ENCODE assay signal across 10 mouse cellular contexts in the genomic region with DNA sequence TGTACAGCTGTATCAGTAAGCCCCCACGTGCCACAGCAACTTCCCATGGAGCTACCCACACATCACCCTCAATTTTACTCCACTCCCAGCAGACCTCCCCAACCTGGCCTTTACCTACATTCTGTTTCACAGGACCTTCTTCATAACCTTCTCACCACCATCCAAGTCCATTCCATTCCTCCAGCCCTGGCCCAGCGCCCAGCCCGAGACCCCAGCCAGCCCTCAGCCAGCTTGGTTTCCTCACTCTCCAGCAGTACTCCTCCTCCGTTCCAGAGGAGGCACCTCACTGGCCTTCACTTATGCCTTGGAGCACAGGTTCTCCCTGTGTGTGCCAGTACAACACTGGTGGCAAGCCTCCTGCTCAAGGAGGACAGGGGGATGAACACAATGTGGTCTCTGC. TPM values are rescaled to one million over a fixed set of nuclear protein-coding genes. Genes with fewer than 3 reads are reported as not detected.
DNase-seq lines count a peak whose midpoint lies in the region; ATAC-seq and TF ChIP-seq lines count a peak whose summit lies in the region.
"Had no signal": no experiment of that assay in that cellular context is flagged by ENCODE, and none has a peak within 500 bp of the region (broad histone marks: within the 10 kb centered on the region; RNA-seq: fewer than 3 reads in every experiment).

No protein-coding gene starts in this region.

- WGBS in lung, embryonic 14.5 days, result 51% methylated on average over 4 of the region's 4 CpGs
- 64% methylated on average over 4 of the region's 4 CpGs for WGBS in hindbrain, postnatal 0 days
- WGBS in neural tube, embryonic 12.5 days, result 82% methylated on average over 4 of the region's 4 CpGs

- no peak overlapping the region for H3K4me3 ChIP-seq in lung, embryonic 14.5 days (ENCODE audit: low read depth, low read length)
- H3K4me3 ChIP-seq in hindbrain, postnatal 0 days (ENCODE audit: low read length), result no peak overlapping the region
- H3K4me3 ChIP-seq in neural tube, embryonic 12.5 days, result no peak overlapping the region; the same call in 1 of the 2 replicates

- no peak for TF ChIP-seq CTCF in lung, embryonic 14.5 days (IDR thresholded peaks at IDR 0.05; ENCODE audit: low read depth)
- no peak for TF ChIP-seq CTCF in hindbrain, postnatal 0 days (IDR thresholded peaks at IDR 0.05; ENCODE audit: low read depth)

- H3K9ac ChIP-seq in lung, embryonic 14.5 days, result 0 out of 2 replicates have a peak overlapping the region, but pooled peaks have one; percentile 13
- no peak overlapping the region for H3K9ac ChIP-seq in hindbrain, postnatal 0 days (replicated peaks; ENCODE audit: low read length)
- peak overlapping the region; percentile 44; the same call in 1 of the 2 replicates for H3K9ac ChIP-seq in neural tube, embryonic 12.5 days

- H3K4me1 ChIP-seq in lung, embryonic 14.5 days (ENCODE audit: insufficient read depth), result peaks cover 12% of the 10 kb centered on the region; the same call in 1 of the 2 replicates
- peaks cover 26% of the 10 kb centered on the region for H3K4me1 ChIP-seq in hindbrain, postnatal 0 days (ENCODE audit: insufficient read depth, low read length)
- peaks cover 17% of the 10 kb centered on the region for H3K4me1 ChIP-seq in neural tube, embryonic 12.5 days

- ATAC-seq in lung, embryonic 14.5 days (ENCODE audit: insufficient read depth), result no peak
- ATAC-seq in hindbrain, postnatal 0 days, result no peak
- ATAC-seq in neural tube, embryonic 12.5 days (ENCODE audit: low FRiP score, low read depth), result no peak

- no peaks in the 10 kb centered on the region for H3K36me3 ChIP-seq in lung, embryonic 14.5 days (ENCODE audit: insufficient read depth)
- H3K36me3 ChIP-seq in hindbrain, postnatal 0 days (ENCODE audit: insufficient read depth, low read length), result no peaks in the 10 kb centered on the region
- H3K36me3 ChIP-seq in neural tube, embryonic 12.5 days, result no peaks in the 10 kb centered on the region

- H3K27me3 ChIP-seq in lung, embryonic 14.5 days (ENCODE audit: insufficient read depth, low read length), result no peaks in the 10 kb centered on the region
- H3K27me3 ChIP-seq in hindbrain, postnatal 0 days (ENCODE audit: insufficient read depth, low read length), result no peaks in the 10 kb centered on the region
- no peaks in the 10 kb centered on the region for H3K27me3 ChIP-seq in neural tube, embryonic 12.5 days (replicated peaks)

- no peaks in the 10 kb centered on the region for H3K9me3 ChIP-seq in lung, embryonic 14.5 days (ENCODE audit: low read depth, low read length)
- H3K9me3 ChIP-seq in hindbrain, postnatal 0 days (ENCODE audit: low read length), result no peaks in the 10 kb centered on the region
- no peaks in the 10 kb centered on the region for H3K9me3 ChIP-seq in neural tube, embryonic 12.5 days

- peak; percentile 61 for DNase-seq in cerebellum, adult 11-12 months
- no peak for DNase-seq in cerebellum, adult 18-20 months
- DNase-seq in lung, embryonic 14.5 days, result no peak
- DNase-seq in lung, postnatal 36 days, result no peak
- no peak for DNase-seq in hindbrain, postnatal 0 days (ENCODE audit: low spot score)
- DNase-seq in layer of hippocampus, adult 9-10 months (ENCODE audit: low spot score), result no peak
- DNase-seq in T-cell, adult 2 months (ENCODE audit: low spot score), result no peak

- no peak overlapping the region for H3K27ac ChIP-seq in lung, embryonic 14.5 days (ENCODE audit: low read depth)
- H3K27ac ChIP-seq in hindbrain, postnatal 0 days, result no peak overlapping the region
- H3K27ac ChIP-seq in neural tube, embryonic 12.5 days, result no peak overlapping the region

- peak overlapping the region; percentile 88 for H3K4me2 ChIP-seq in lung, embryonic 14.5 days
- peak overlapping the region; percentile 86 for H3K4me2 ChIP-seq in hindbrain, postnatal 0 days (ENCODE audit: low read depth, low read length)
- peak overlapping the region; percentile 93 for H3K4me2 ChIP-seq in neural tube, embryonic 12.5 days (replicated peaks)

RNA-seq across cellular contexts. Expression of gene Sbf1, which starts 1.8 kb away (rescaled TPM):
- 56.5 and 71.3 TPM in 2 replicates for polyA plus RNA-seq in lung, embryonic 14.5 days (2014; fragmentation: Nextera tagmentation; extraction: Ambion mirVana)
- total RNA-seq in hindbrain, postnatal 0 days (2014; rRNA removed), result 265 and 324 TPM in 2 replicates
- 69.5 and 70.7 TPM in 2 replicates for polyA plus RNA-seq in hindbrain, postnatal 0 days (2015; fragmentation: Nextera tagmentation; extraction: Ambion mirVana)
- 88.9 and 90.5 TPM in 2 replicates for polyA plus RNA-seq in neural tube, embryonic 12.5 days (2016; fragmentation: Nextera tagmentation; extraction: Ambion mirVana)

RNA-seq across cellular contexts. Expression of gene Adm2, which starts 9.2 kb away (rescaled TPM):
- 0.33 and 0.53 TPM in 2 replicates for polyA plus RNA-seq in lung, embryonic 14.5 days (2014; fragmentation: Nextera tagmentation; extraction: Ambion mirVana)
- total RNA-seq in hindbrain, postnatal 0 days (2014; rRNA removed), result not detected in 2 replicates
- not detected in 2 replicates for polyA plus RNA-seq in hindbrain, postnatal 0 days (2015; fragmentation: Nextera tagmentation; extraction: Ambion mirVana)
- polyA plus RNA-seq in neural tube, embryonic 12.5 days (2016; fragmentation: Nextera tagmentation; extraction: Ambion mirVana), result not detected in 2 replicates
- total RNA-seq: common myeloid progenitor, adult 5-6 weeks had no signal

RNA-seq across cellular contexts. Expression of gene Miox, which starts 20.8 kb away (rescaled TPM):
- polyA plus RNA-seq in lung, embryonic 14.5 days (2014; fragmentation: Nextera tagmentation; extraction: Ambion mirVana), result not detected in 2 replicates
- not detected in 2 replicates for total RNA-seq in hindbrain, postnatal 0 days (2014; rRNA removed)
- polyA plus RNA-seq in hindbrain, postnatal 0 days (2015; fragmentation: Nextera tagmentation; extraction: Ambion mirVana), result not detected in 2 replicates
- not detected in 2 replicates for polyA plus RNA-seq in neural tube, embryonic 12.5 days (2016; fragmentation: Nextera tagmentation; extraction: Ambion mirVana)
- total RNA-seq: common myeloid progenitor, adult 5-6 weeks had no signal
- polyA plus RNA-seq: heart, embryonic 16.5 days had no signal

RNA-seq across cellular contexts. Expression of gene Lmf2, which starts 42.1 kb away (rescaled TPM):
- 59.1 and 63.7 TPM in 2 replicates for polyA plus RNA-seq in lung, embryonic 14.5 days (2014; fragmentation: Nextera tagmentation; extraction: Ambion mirVana)
- 24.9 and 26.2 TPM in 2 replicates for total RNA-seq in hindbrain, postnatal 0 days (2014; rRNA removed)
- 30.2 and 34.5 TPM in 2 replicates for polyA plus RNA-seq in hindbrain, postnatal 0 days (2015; fragmentation: Nextera tagmentation; extraction: Ambion mirVana)
- 38.8 and 42.2 TPM in 2 replicates for polyA plus RNA-seq in neural tube, embryonic 12.5 days (2016; fragmentation: Nextera tagmentation; extraction: Ambion mirVana)

RNA-seq across cellular contexts. Expression of gene Ncaph2, which starts 42.2 kb away (rescaled TPM):
- polyA plus RNA-seq in lung, embryonic 14.5 days (2014; fragmentation: Nextera tagmentation; extraction: Ambion mirVana), result 157 and 168 TPM in 2 replicates
- 79.1 and 106 TPM in 2 replicates for total RNA-seq in hindbrain, postnatal 0 days (2014; rRNA removed)
- 97.1 and 99.1 TPM in 2 replicates for polyA plus RNA-seq in hindbrain, postnatal 0 days (2015; fragmentation: Nextera tagmentation; extraction: Ambion mirVana)
- polyA plus RNA-seq in neural tube, embryonic 12.5 days (2016; fragmentation: Nextera tagmentation; extraction: Ambion mirVana), result 133 and 139 TPM in 2 replicates
